Mouse (Mus musculus): ENCODE data around the gene Tnni1. TPM values are rescaled to one million over a fixed set of nuclear protein-coding genes. Genes with fewer than 3 reads are reported as not detected.
A peak's percentile ranks its signal among the peaks of the same experiment; 100 is the strongest.

Tnni1 gene
- total and polyA plus RNA-seq, 2 experiments from 2014 or later, result 4,392 to 4,592 TPM

DNA sequence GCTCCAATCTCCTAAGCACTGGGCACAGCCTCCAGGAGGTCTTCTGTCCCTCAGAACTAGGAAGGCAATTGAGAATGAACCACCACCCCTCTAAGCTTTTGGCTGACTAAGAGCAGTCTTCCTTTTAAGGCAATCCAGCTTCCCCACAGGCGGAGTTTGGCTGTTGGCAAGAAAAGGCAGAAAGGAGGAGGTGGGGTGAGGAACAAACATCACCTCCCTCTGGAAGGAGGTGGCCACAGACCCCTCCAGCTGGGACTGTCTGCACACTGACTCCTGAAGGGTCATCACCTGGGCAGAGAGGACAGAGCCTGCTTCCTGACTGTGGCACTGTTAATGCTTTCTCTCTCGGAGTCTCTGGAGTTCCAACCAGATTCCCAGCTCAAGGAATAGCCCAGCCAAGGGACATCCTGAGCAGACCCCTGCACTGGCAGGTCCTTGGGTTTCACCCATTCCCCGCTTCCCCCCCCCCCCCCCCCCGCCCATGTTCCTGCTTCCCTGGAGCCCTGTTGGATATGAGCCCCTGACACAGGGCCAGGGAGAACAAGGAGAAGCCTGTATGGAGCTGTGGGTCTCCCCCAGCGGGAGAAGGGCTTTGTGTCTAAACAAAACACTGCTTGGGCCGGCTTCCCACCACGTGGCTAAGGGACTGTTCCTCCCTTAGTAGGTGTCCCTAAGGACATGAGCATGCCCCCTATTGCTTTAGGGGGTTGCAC lies 44.9 kb upstream of the Tnni1 start:
- H3K36me3 ChIP-seq (replicated peaks; ENCODE audit: control insufficient read depth, insufficient read depth, low read length), result peaks cover 8% of the 10 kb centered on the region
- H3K4me3 ChIP-seq (ENCODE audit: low read depth, low read length), result no peak overlapping the region
- no peaks in the 10 kb centered on the region for H3K9me3 ChIP-seq (replicated peaks; ENCODE audit: control insufficient read depth, low read length)
- peak overlapping the region; percentile 28 for H3K4me2 ChIP-seq (ENCODE audit: low read depth, low read length)
- H3K9ac ChIP-seq (replicated peaks; ENCODE audit: low read depth, low read length), result peak overlapping the region; percentile 18; the same call in 1 of the 2 replicates
- H3K4me1 ChIP-seq (ENCODE audit: control insufficient read depth, insufficient read depth), result peaks cover 76% of the 10 kb centered on the region
- TF ChIP-seq EP300 (IDR thresholded peaks at IDR 0.05; ENCODE audit: low read depth) (no peak), CTCF (IDR thresholded peaks at IDR 0.05; ENCODE audit: low read depth) (no peak)
- ATAC-seq (ENCODE audit: insufficient read depth, low read depth) (peak; percentile 10), DNase-seq (ENCODE audit: low spot score) (no peak)
- H3K27ac ChIP-seq (ENCODE audit: low read depth), result peak overlapping the region; percentile 78
- 16% methylated on average over 5 of the region's 7 CpGs for WGBS
- H3K27me3 ChIP-seq (ENCODE audit: control insufficient read depth, insufficient read depth, low read length), result no peaks in the 10 kb centered on the region

DNA sequence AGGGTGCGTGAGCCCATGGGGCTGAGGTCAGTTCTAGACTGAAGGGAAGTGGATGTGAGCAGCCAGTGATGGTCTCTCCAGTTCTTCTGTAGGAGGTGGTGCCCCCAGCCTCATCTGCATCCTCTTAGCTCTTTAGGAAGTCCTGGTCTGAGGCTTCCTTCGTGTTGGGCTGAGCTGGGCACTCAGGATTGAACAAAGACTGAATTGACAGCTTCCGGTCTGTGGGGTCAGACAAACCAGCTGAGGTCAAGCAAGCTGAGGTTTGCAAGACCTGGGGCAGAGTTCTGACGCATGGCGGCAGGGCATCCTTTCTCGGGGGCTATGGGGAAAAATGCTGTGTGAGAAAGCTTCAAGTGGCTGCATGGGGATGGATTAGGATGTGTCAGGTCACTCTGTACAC lies 43.8 kb upstream of the Tnni1 start:
- Histone ChIP-seq H3K4me1 (ENCODE audit: control insufficient read depth, insufficient read depth) (peaks cover 80% of the 10 kb centered on the region), H3K27ac (ENCODE audit: low read depth) (peak overlapping the region; percentile 78), H3K36me3 (replicated peaks; ENCODE audit: control insufficient read depth, insufficient read depth, low read length) (peaks cover 14% of the 10 kb centered on the region), H3K9me3 (replicated peaks; ENCODE audit: control insufficient read depth, low read length) (no peaks in the 10 kb centered on the region), H3K4me3 (ENCODE audit: low read depth, low read length) (no peak overlapping the region), H3K4me2 (ENCODE audit: low read depth, low read length) (0 out of 2 replicates have a peak overlapping the region, but pooled peaks have one; percentile 11), H3K27me3 (ENCODE audit: control insufficient read depth, insufficient read depth, low read length) (no peaks in the 10 kb centered on the region), H3K9ac (replicated peaks; ENCODE audit: low read depth, low read length) (peak overlapping the region; percentile 18; the same call in 1 of the 2 replicates)
- no peak for ATAC-seq (ENCODE audit: insufficient read depth, low read depth)
- TF ChIP-seq CTCF (IDR thresholded peaks at IDR 0.05; ENCODE audit: low read depth), result no peak
- no peak for TF ChIP-seq EP300 (IDR thresholded peaks at IDR 0.05; ENCODE audit: low read depth)
- no peak for DNase-seq (ENCODE audit: low spot score)
- WGBS, result 39% methylated on average over 6 of the region's 6 CpGs

DNA sequence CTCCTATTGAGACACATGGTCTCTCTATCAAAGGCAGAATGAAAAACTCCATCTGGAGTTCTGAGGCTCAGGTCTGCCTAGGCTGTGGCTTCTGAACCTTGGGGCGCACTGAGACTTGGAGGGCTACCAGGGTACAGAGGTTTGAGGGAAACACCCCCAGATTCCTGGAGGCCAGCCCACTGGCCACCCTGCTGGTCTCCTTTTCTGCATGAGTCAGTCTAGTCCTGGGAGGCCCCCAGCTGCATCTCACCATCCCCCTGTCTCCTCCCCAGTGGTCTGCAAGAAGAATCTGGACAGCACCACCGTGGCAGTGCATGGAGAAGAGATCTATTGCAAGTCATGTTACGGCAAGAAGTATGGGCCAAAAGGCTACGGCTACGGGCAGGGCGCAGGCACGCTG lies 34.2 kb upstream of the Tnni1 start:
- TF ChIP-seq EP300 (IDR thresholded peaks at IDR 0.05; ENCODE audit: low read depth) (no peak), CTCF (IDR thresholded peaks at IDR 0.05; ENCODE audit: low read depth) (no peak)
- no peaks in the 10 kb centered on the region for H3K27me3 ChIP-seq (ENCODE audit: control insufficient read depth, insufficient read depth, low read length)
- H3K9ac ChIP-seq (replicated peaks; ENCODE audit: low read depth, low read length), result no peak overlapping the region
- peaks cover 53% of the 10 kb centered on the region for H3K36me3 ChIP-seq (replicated peaks; ENCODE audit: control insufficient read depth, insufficient read depth, low read length)
- H3K27ac ChIP-seq (ENCODE audit: low read depth), result no peak overlapping the region
- peaks cover 18% of the 10 kb centered on the region for H3K4me1 ChIP-seq (ENCODE audit: control insufficient read depth, insufficient read depth)
- DNase-seq (ENCODE audit: low spot score), result no peak
- no peak for ATAC-seq (ENCODE audit: insufficient read depth, low read depth)
- no peak overlapping the region for H3K4me3 ChIP-seq (ENCODE audit: low read depth, low read length)
- WGBS, result 82% methylated on average over 7 of the region's 7 CpGs
- no peak overlapping the region for H3K4me2 ChIP-seq (ENCODE audit: low read depth, low read length)
- H3K9me3 ChIP-seq (replicated peaks; ENCODE audit: control insufficient read depth, low read length), result no peaks in the 10 kb centered on the region

DNA sequence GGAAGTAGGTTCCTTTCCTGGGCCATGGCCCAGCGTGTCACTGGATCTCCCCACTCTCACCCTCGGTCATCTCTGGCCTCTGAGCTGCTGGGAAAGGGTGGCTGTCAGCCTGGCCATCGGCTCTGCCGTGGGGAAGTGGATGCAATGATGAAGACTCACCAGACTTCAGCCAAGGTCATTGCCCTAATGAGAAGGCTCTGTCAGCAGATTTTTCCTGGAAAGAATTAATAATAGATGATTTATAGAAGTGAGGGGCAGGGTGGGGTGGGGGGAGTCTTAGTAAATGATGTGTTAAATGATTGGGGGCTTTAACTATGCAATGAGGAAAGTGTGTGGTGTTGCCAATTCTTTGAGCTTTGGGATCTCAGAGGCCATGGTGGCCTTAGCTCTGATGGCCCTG lies 33.0 kb upstream of the Tnni1 start:
- TF ChIP-seq EP300 (IDR thresholded peaks at IDR 0.05; ENCODE audit: low read depth) (no peak), CTCF (IDR thresholded peaks at IDR 0.05; ENCODE audit: low read depth) (no peak)
- Histone ChIP-seq H3K27ac (ENCODE audit: low read depth) (no peak overlapping the region), H3K4me3 (ENCODE audit: low read depth, low read length) (no peak overlapping the region), H3K4me1 (ENCODE audit: control insufficient read depth, insufficient read depth) (peaks cover 10% of the 10 kb centered on the region; the same call in 1 of the 2 replicates), H3K9me3 (replicated peaks; ENCODE audit: control insufficient read depth, low read length) (no peaks in the 10 kb centered on the region), H3K4me2 (ENCODE audit: low read depth, low read length) (no peak overlapping the region), H3K27me3 (ENCODE audit: control insufficient read depth, insufficient read depth, low read length) (no peaks in the 10 kb centered on the region), H3K36me3 (replicated peaks; ENCODE audit: control insufficient read depth, insufficient read depth, low read length) (peaks cover 65% of the 10 kb centered on the region), H3K9ac (replicated peaks; ENCODE audit: low read depth, low read length) (no peak overlapping the region)
- 78% methylated on average over 4 of the region's 4 CpGs for WGBS
- ATAC-seq (ENCODE audit: insufficient read depth, low read depth) (no peak), DNase-seq (ENCODE audit: low spot score) (no peak)

DNA sequence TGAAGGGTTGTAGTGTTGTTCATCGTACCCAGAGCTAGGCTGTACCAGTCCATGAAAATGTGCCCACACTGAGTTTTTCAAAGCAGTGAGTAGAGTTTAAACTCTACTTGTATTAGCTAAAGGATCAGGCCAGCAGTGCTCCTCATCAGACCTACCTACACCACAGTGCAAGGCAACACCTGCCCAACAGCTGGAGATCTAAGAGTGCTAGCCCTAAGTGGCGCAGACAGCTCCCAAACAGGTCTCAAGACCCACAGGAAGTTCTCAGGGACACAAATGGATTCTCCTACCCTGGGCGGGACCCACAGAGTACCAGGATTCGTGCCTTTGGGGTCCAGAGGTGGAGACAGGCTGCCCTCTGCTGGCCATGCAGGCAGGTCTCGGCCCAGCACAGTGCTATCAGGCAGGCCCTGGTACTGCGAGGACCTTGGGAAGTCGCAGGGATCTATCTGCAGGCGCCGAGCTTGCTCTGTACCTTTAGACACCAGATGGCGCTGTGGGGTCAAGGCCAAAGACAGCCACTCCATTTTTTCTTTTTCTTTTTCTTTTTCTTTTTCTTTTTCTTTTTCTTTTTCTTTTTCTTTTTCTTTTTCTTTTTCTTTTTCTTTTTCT lies 26.4 kb upstream of the Tnni1 start:
- H3K9ac ChIP-seq (replicated peaks; ENCODE audit: low read depth, low read length), result no peak overlapping the region
- H3K27me3 ChIP-seq (ENCODE audit: control insufficient read depth, insufficient read depth, low read length), result no peaks in the 10 kb centered on the region
- no peak overlapping the region for H3K4me3 ChIP-seq (ENCODE audit: low read depth, low read length)
- H3K27ac ChIP-seq (ENCODE audit: low read depth), result peak overlapping the region; percentile 70
- no peak for TF ChIP-seq EP300 (IDR thresholded peaks at IDR 0.05; ENCODE audit: low read depth)
- peak; percentile 99 for TF ChIP-seq CTCF (IDR thresholded peaks at IDR 0.05; ENCODE audit: low read depth)
- H3K9me3 ChIP-seq (replicated peaks; ENCODE audit: control insufficient read depth, low read length), result no peaks in the 10 kb centered on the region
- H3K4me1 ChIP-seq (ENCODE audit: control insufficient read depth, insufficient read depth), result peaks cover 8% of the 10 kb centered on the region; the same call in 1 of the 2 replicates
- no peak overlapping the region for H3K4me2 ChIP-seq (ENCODE audit: low read depth, low read length)
- ATAC-seq (ENCODE audit: insufficient read depth, low read depth), result peak; percentile 97
- DNase-seq (ENCODE audit: low spot score), result peak; percentile 94
- H3K36me3 ChIP-seq (replicated peaks; ENCODE audit: control insufficient read depth, insufficient read depth, low read length), result peaks cover 45% of the 10 kb centered on the region
- WGBS, result 9% methylated on average over 10 of the region's 10 CpGs

Measured in heart, postnatal 0 days (tissue).